Mouse (Mus musculus) lung, embryonic 16.5 days (tissue): ENCODE results near the gene Rnf213. TPM values are rescaled to one million over a fixed set of nuclear protein-coding genes. Genes with fewer than 3 reads are reported as not detected.

Source experiments
- ATAC-seq: fragments of 200-750 bp; cut with Nextera tagmentation; 2 replicates; pipeline ENCODE4 v1.8.0; 2017; ENCODE audit warnings: low read depth, mild to moderate bottlenecking, moderate library complexity
- H3K27ac ChIP-seq: fragments of 300-500 bp; sonication (generic); 2 replicates; pipeline ENCODE4 v1.5.1; 2014; ENCODE audit warnings: mild to moderate bottlenecking, control low read depth, low read length
- H3K27me3 ChIP-seq: fragments of 300-500 bp; sonication (generic); 2 replicates; pipeline ENCODE4 v1.6.1; 2014; ENCODE audit warnings: low read depth, low read length, mixed read lengths; ENCODE audit not compliant: control insufficient read depth, insufficient read depth
- H3K36me3 ChIP-seq: fragments of 300-500 bp; sonication (generic); 2 replicates; pipeline ENCODE4 v1.6.1; 2014; ENCODE audit warnings: low read length; ENCODE audit not compliant: control insufficient read depth, insufficient read depth
- H3K4me1 ChIP-seq: fragments of 300-500 bp; sonication (generic); replicated peaks from 2 replicates; pipeline ENCODE4 v1.6.1; 2014; ENCODE audit warnings: low read length, mixed read lengths; ENCODE audit not compliant: control insufficient read depth, insufficient read depth
- H3K4me2 ChIP-seq: fragments of 300-500 bp; sonication (generic); 2 replicates; pipeline ENCODE4 v1.6.1; 2014; ENCODE audit warnings: low read depth, low read length, control low read depth
- H3K4me3 ChIP-seq: fragments of 300-500 bp; sonication (generic); 2 replicates; pipeline ENCODE4 v1.5.1; 2014; ENCODE audit warnings: mild to moderate bottlenecking, low read length, control low read depth
- H3K9ac ChIP-seq: fragments of 300-500 bp; sonication (generic); 2 replicates; pipeline ENCODE4 v1.6.1; 2014; ENCODE audit warnings: low read length, control low read depth
- H3K9me3 ChIP-seq: fragments of 300-500 bp; sonication (generic); 2 replicates; pipeline ENCODE4 v1.6.1; 2016; ENCODE audit warnings: low read length; ENCODE audit not compliant: control insufficient read depth
- WGBS: fragments of 180-500 bp; shearing (Covaris S2); extraction: QIAGEN DNeasy Blood & Tissue Kit; methylation state at CpG from one replicate; pipeline ENCODE4 v1.1.7; 2014; 5-methylcytosine and 5-hydroxymethylcytosine counted together
- microRNA counts: library from miRNA; unstranded; fragments of <30 nt; microRNA quantifications from one replicate; lab custom pipeline; 2016
- microRNA-seq: library from miRNA; unstranded; fragments of <30 nt; microRNA quantifications from one replicate; pipeline ENCODE4, GENCODE M21; 2016
- polyA plus RNA-seq: library from polyadenylated mRNA; unstranded; fragments of >200 nt; fragmentation: Nextera tagmentation; extraction: Ambion mirVana; gene quantifications from 2 replicates; pipeline ENCODE4 v1.2.1, GENCODE M21; 2015

The Rnf213 gene
- polyA plus RNA-seq, 1 experiment from 2014 or later: 6.8 TPM

- under 1% methylated on average over 33 of the region's 33 CpGs for WGBS
- H3K9me3 ChIP-seq: no peaks in the 10 kb centered on the region
- no peaks in the 10 kb centered on the region for H3K27me3 ChIP-seq
- H3K4me3 ChIP-seq: peak overlapping the region; percentile 60
- peak overlapping the region; percentile 81 for H3K4me2 ChIP-seq
- H3K9ac ChIP-seq: peak overlapping the region; percentile 73
- peak; percentile 98 for ATAC-seq
- H3K27ac ChIP-seq: no peak overlapping the region
- H3K36me3 ChIP-seq: no peaks in the 10 kb centered on the region
- H3K4me1 ChIP-seq: peaks cover 2% of the 10 kb centered on the region; the same call in 1 of the 2 replicates
Observed at GRCm38 (mm10) chr11:119524545-119524949, 131.6 kb downstream of the Rnf213 start.

- H3K9ac ChIP-seq: no peak overlapping the region
- no peak overlapping the region for H3K4me3 ChIP-seq
- no peaks in the 10 kb centered on the region for H3K9me3 ChIP-seq
- no peak overlapping the region for H3K27ac ChIP-seq
- ATAC-seq: no peak
- H3K27me3 ChIP-seq: no peaks in the 10 kb centered on the region
- no peak overlapping the region for H3K4me2 ChIP-seq
- peaks cover 2% of the 10 kb centered on the region; the same call in 1 of the 2 replicates for H3K4me1 ChIP-seq
- H3K36me3 ChIP-seq: no peaks in the 10 kb centered on the region
- 74% methylated on average over 14 of the region's 14 CpGs for WGBS
Observed at GRCm38 (mm10) chr11:119526068-119526966, 133.4 kb downstream of the Rnf213 start.

GRCm38 (mm10) chr11:119528930-119529329 lies 136.0 kb downstream of the Rnf213 start:
- Histone ChIP-seq H3K9ac (no peak overlapping the region), H3K4me3 (no peak overlapping the region), H3K9me3 (no peaks in the 10 kb centered on the region), H3K36me3 (no peaks in the 10 kb centered on the region), H3K27ac (no peak overlapping the region), H3K4me2 (no peak overlapping the region), H3K4me1 (peaks cover 2% of the 10 kb centered on the region; the same call in 1 of the 2 replicates), H3K27me3 (no peaks in the 10 kb centered on the region)
- WGBS: 49% methylated on average over 11 of the region's 11 CpGs
- ATAC-seq: no peak

- Histone ChIP-seq H3K4me2 (no peak overlapping the region), H3K9me3 (no peaks in the 10 kb centered on the region), H3K27me3 (no peaks in the 10 kb centered on the region), H3K4me3 (no peak overlapping the region), H3K36me3 (no peaks in the 10 kb centered on the region), H3K9ac (no peak overlapping the region), H3K4me1 (no peaks in the 10 kb centered on the region), H3K27ac (no peak overlapping the region)
- 62% methylated on average over 8 of the region's 8 CpGs for WGBS
- ATAC-seq: no peak
Observed at GRCm38 (mm10) chr11:119532460-119532859, 139.6 kb downstream of the Rnf213 start.

- Histone ChIP-seq H3K9ac (no peak overlapping the region), H3K4me2 (no peak overlapping the region), H3K4me3 (no peak overlapping the region), H3K27me3 (no peaks in the 10 kb centered on the region), H3K27ac (no peak overlapping the region), H3K4me1 (no peaks in the 10 kb centered on the region), H3K36me3 (no peaks in the 10 kb centered on the region), H3K9me3 (no peaks in the 10 kb centered on the region)
- 62% methylated on average over 7 of the region's 7 CpGs for WGBS
- no peak for ATAC-seq
Observed at GRCm38 (mm10) chr11:119533745-119534144, 140.8 kb downstream of the Rnf213 start.

MicroRNAs encoded within 50 kb of the gene (microRNA counts, 519-probe panel; counts per million panel counts)
- microRNA mmu-miR-1932 (lab: Ali Mortazavi, UCI): not detected

Small RNA genes within 50 kb of the gene (microRNA-seq; reads per million reads assigned to microRNA genes)
- gene Mir1932: not detected

Other genes starting within 250 kb of the Rnf213 start
- gene Tbc1d16, start 164.6 kb upstream of the Rnf213 start, polyA plus RNA-seq: 19.4 and 20.0 TPM in 2 replicates
- gene Ccdc40, start 164.5 kb upstream of the Rnf213 start, polyA plus RNA-seq: 6.3 and 9.2 TPM in 2 replicates
- 77.7 and 78.1 TPM in 2 replicates for gene Gaa, start 125.2 kb upstream of the Rnf213 start, polyA plus RNA-seq
- gene Eif4a3, start 93.0 kb upstream of the Rnf213 start, polyA plus RNA-seq: 330 and 339 TPM in 2 replicates
- gene Card14, start 85.3 kb upstream of the Rnf213 start, polyA plus RNA-seq: 0.05 TPM in 1 of 2 replicates, not detected in the other
- 6.7 and 8.4 TPM in 2 replicates for gene Sgsh, start 37.6 kb upstream of the Rnf213 start, polyA plus RNA-seq
- 12.4 and 12.6 TPM in 2 replicates for gene Slc26a11, start 37.5 kb upstream of the Rnf213 start, polyA plus RNA-seq
- gene Endov, start 98.2 kb downstream of the Rnf213 start, polyA plus RNA-seq: 16.0 and 17.9 TPM in 2 replicates
- 1.0 and 1.2 TPM in 2 replicates for gene Nptx1, start 154.7 kb downstream of the Rnf213 start, polyA plus RNA-seq
- gene Rptor, start 209.8 kb downstream of the Rnf213 start, polyA plus RNA-seq: 7.1 TPM in 2 replicates